8 mouse cellular contexts compared by ENCODE assay signal in genomic region chrX:10484872-10485569, GRCm38 (mm10). TPM values are rescaled to one million over a fixed set of nuclear protein-coding genes. Genes with fewer than 3 reads are reported as not detected.
DNase-seq lines count a peak whose midpoint lies in the region; ATAC-seq and TF ChIP-seq lines count a peak whose summit lies in the region.

TSS of gene Tspan7 (plus strand) at chrX:10485158.

- peak; percentile 24 to 35 for DNase-seq in urinary bladder, adult 18-20 months (ENCODE audit: low spot score in 2 of 2)
- no peak for DNase-seq in urinary bladder, postnatal 10 days (ENCODE audit: low spot score)
- DNase-seq in liver, embryonic 11.5 days (ENCODE audit: low spot score): peak; percentile 45

- H3K9ac ChIP-seq in forebrain, embryonic 12.5 days: peak within 1 kb of the TSS; percentile 49
- H3K9ac ChIP-seq in heart, embryonic 13.5 days: peak within 1 kb of the TSS; percentile 80
- peak within 1 kb of the TSS; percentile 67 for H3K9ac ChIP-seq in kidney, embryonic 16.5 days (replicated peaks; ENCODE audit: low read length)
- H3K9ac ChIP-seq in liver, embryonic 11.5 days (ENCODE audit: low read depth, low read length): 0 out of 2 replicates have a peak within 1 kb of the TSS, but pooled peaks have one; percentile 25

- no peaks in the 10 kb centered on the region for H3K9me3 ChIP-seq in forebrain, embryonic 12.5 days
- H3K9me3 ChIP-seq in heart, embryonic 13.5 days: no peaks in the 10 kb centered on the region
- no peaks in the 10 kb centered on the region; the same call in 1 of the 2 replicates for H3K9me3 ChIP-seq in kidney, embryonic 16.5 days (ENCODE audit: low read length)
- no peaks in the 10 kb centered on the region for H3K9me3 ChIP-seq in liver, embryonic 11.5 days (ENCODE audit: control insufficient read depth, low read length)

- peak within 1 kb of the TSS; percentile 66 for H3K27ac ChIP-seq in forebrain, embryonic 12.5 days
- H3K27ac ChIP-seq in heart, embryonic 13.5 days (replicated peaks): peak within 1 kb of the TSS; percentile 61
- H3K27ac ChIP-seq in kidney, embryonic 16.5 days (ENCODE audit: low read length): peak within 1 kb of the TSS; percentile 59; the same call in 1 of the 2 replicates
- no peak within 1 kb of the TSS for H3K27ac ChIP-seq in liver, embryonic 11.5 days (ENCODE audit: low read depth, low read length)
- no peak within 1 kb of the TSS for H3K27ac ChIP-seq in testis, adult 2 months (ENCODE audit: control insufficient read depth, insufficient read depth, low read depth, low read length)

- peak within 1 kb of the TSS; percentile 48 for H3K4me3 ChIP-seq in forebrain, embryonic 12.5 days (replicated peaks)
- peak within 1 kb of the TSS; percentile 60 for H3K4me3 ChIP-seq in heart, embryonic 13.5 days
- peak within 1 kb of the TSS; percentile 53 for H3K4me3 ChIP-seq in kidney, embryonic 16.5 days (ENCODE audit: low read length)
- peak within 1 kb of the TSS; percentile 47 for H3K4me3 ChIP-seq in liver, embryonic 11.5 days (ENCODE audit: low read depth, low read length)
- H3K4me3 ChIP-seq in myocyte: peak within 1 kb of the TSS; percentile 24
- peak within 1 kb of the TSS; percentile 74 for H3K4me3 ChIP-seq in testis, adult 2 months (ENCODE audit: control insufficient read depth, low read depth, low read length)

- 14% methylated on average over 25 of the region's 41 CpGs for WGBS in forebrain, embryonic 12.5 days
- 12% methylated on average over 33 of the region's 41 CpGs for WGBS in heart, embryonic 13.5 days
- 15% methylated on average over 31 of the region's 41 CpGs for WGBS in kidney, embryonic 16.5 days
- WGBS in liver, embryonic 11.5 days: 14% methylated on average over 33 of the region's 41 CpGs

- H3K79me2 ChIP-seq in myocyte (ENCODE audit: control insufficient read depth, insufficient read depth): no peaks in the 10 kb centered on the region

- peak; percentile 83 for ATAC-seq in forebrain, embryonic 12.5 days (ENCODE audit: low FRiP score)
- peak; percentile 51; the same call in 1 of the 2 replicates for ATAC-seq in heart, embryonic 13.5 days (ENCODE audit: extremely low read depth, insufficient number of reproducible peaks, low FRiP score, low TSS enrichment)
- peak; percentile 87 for ATAC-seq in kidney, embryonic 16.5 days (ENCODE audit: low FRiP score, low TSS enrichment)
- peak; percentile 54; the same call in 1 of the 2 replicates for ATAC-seq in liver, embryonic 11.5 days (replicated peaks; ENCODE audit: low FRiP score)

- H3K27me3 ChIP-seq in forebrain, embryonic 12.5 days: no peaks in the 10 kb centered on the region
- H3K27me3 ChIP-seq in heart, embryonic 13.5 days (replicated peaks): peaks cover 10% of the 10 kb centered on the region; the same call in 1 of the 2 replicates
- H3K27me3 ChIP-seq in kidney, embryonic 16.5 days (ENCODE audit: insufficient read depth, low read length): no peaks in the 10 kb centered on the region; the same call in 1 of the 2 replicates
- H3K27me3 ChIP-seq in liver, embryonic 11.5 days (replicated peaks; ENCODE audit: control insufficient read depth, insufficient read depth, low read length): peaks cover 11% of the 10 kb centered on the region
- no peaks in the 10 kb centered on the region for H3K27me3 ChIP-seq in myocyte (ENCODE audit: control insufficient read depth, insufficient read depth, insufficient read length)
- H3K27me3 ChIP-seq in testis, adult 2 months (ENCODE audit: control insufficient read depth, insufficient read depth, low read length): no peaks in the 10 kb centered on the region

- no peak for TF ChIP-seq POLR2A in myocyte (IDR thresholded peaks at IDR 0.05; ENCODE audit: insufficient read length, low read depth)
- no peak for TF ChIP-seq POLR2A in testis, adult 2 months (IDR thresholded peaks at IDR 0.05; ENCODE audit: control insufficient read depth, low read depth, low read length)

- peak within 1 kb of the TSS; percentile 57 for H3K4me2 ChIP-seq in forebrain, embryonic 12.5 days
- H3K4me2 ChIP-seq in heart, embryonic 13.5 days: peak within 1 kb of the TSS; percentile 72
- H3K4me2 ChIP-seq in kidney, embryonic 16.5 days (replicated peaks; ENCODE audit: low read depth, low read length): peak within 1 kb of the TSS; percentile 57
- peak within 1 kb of the TSS; percentile 54 for H3K4me2 ChIP-seq in liver, embryonic 11.5 days
- peak within 1 kb of the TSS; percentile 65 for H3K4me2 ChIP-seq in myocyte (ENCODE audit: low read depth)

- no peaks in the 10 kb centered on the region for H3K36me3 ChIP-seq in forebrain, embryonic 12.5 days (replicated peaks)
- H3K36me3 ChIP-seq in heart, embryonic 13.5 days: no peaks in the 10 kb centered on the region
- H3K36me3 ChIP-seq in kidney, embryonic 16.5 days (ENCODE audit: insufficient read depth, low read length): no peaks in the 10 kb centered on the region
- H3K36me3 ChIP-seq in liver, embryonic 11.5 days (ENCODE audit: control insufficient read depth, insufficient read depth, low read length): no peaks in the 10 kb centered on the region
- no peaks in the 10 kb centered on the region for H3K36me3 ChIP-seq in myocyte (ENCODE audit: control insufficient read depth, insufficient read depth)
- H3K36me3 ChIP-seq in testis, adult 2 months (ENCODE audit: control insufficient read depth, insufficient read depth, low read length): no peaks in the 10 kb centered on the region

- no peak within 1 kb of the TSS for H3ac ChIP-seq in myocyte (ENCODE audit: control insufficient read depth, insufficient read length)

- TF ChIP-seq CTCF in testis, adult 2 months (IDR thresholded peaks at IDR 0.05; ENCODE audit: control insufficient read depth, insufficient read depth, insufficient replicate concordance, low read depth, low read length): no peak

- H3K4me1 ChIP-seq in forebrain, embryonic 12.5 days: no peaks in the 10 kb centered on the region
- H3K4me1 ChIP-seq in heart, embryonic 13.5 days: 0 out of 2 replicates have a peak, but pooled peaks cover 3% of the 10 kb centered on the region
- no peaks in the 10 kb centered on the region for H3K4me1 ChIP-seq in kidney, embryonic 16.5 days (ENCODE audit: insufficient read depth, low read length)
- H3K4me1 ChIP-seq in liver, embryonic 11.5 days (replicated peaks; ENCODE audit: control insufficient read depth, insufficient read depth, low read length): no peaks in the 10 kb centered on the region
- peaks cover 4% of the 10 kb centered on the region; the same call in 1 of the 2 replicates for H3K4me1 ChIP-seq in testis, adult 2 months (ENCODE audit: control insufficient read depth, insufficient read depth, low read length)

TF ChIP-seq in myocyte, 11 proteins besides CTCF, POLR2A, EP300 and RAD21:
- TF ChIP-seq MYOD1 (IDR thresholded peaks at IDR 0.05; ENCODE audit: control insufficient read depth in 1 of 3, insufficient read length in 2 of 3, low read depth in 2 of 3): no peak
- no peak for TF ChIP-seq CEBPB (IDR thresholded peaks at IDR 0.05; ENCODE audit: insufficient read depth, poor library complexity, severe bottlenecking)
- no peak for TF ChIP-seq USF1 (IDR thresholded peaks at IDR 0.05; ENCODE audit: low read depth)
- no peak for TF ChIP-seq MAX (IDR thresholded peaks at IDR 0.05; ENCODE audit: low read depth)
- TF ChIP-seq TCF3 (IDR thresholded peaks at IDR 0.05; ENCODE audit: insufficient read length, low read depth): no peak
- TF ChIP-seq POLR2AphosphoS2 (IDR thresholded peaks at IDR 0.05; ENCODE audit: insufficient read length, low read depth): no peak
- no peak for TF ChIP-seq SRF (IDR thresholded peaks at IDR 0.05; ENCODE audit: control insufficient read depth, insufficient read length, low read depth)
- TF ChIP-seq TCF12 (IDR thresholded peaks at IDR 0.05; ENCODE audit: insufficient read depth, poor library complexity, severe bottlenecking): no peak
- TF ChIP-seq REST (IDR thresholded peaks at IDR 0.05; ENCODE audit: insufficient read depth, insufficient read length): no peak
- no peak for TF ChIP-seq MYOG (IDR thresholded peaks at IDR 0.05; ENCODE audit: control insufficient read depth in 1 of 3, insufficient read depth in 1 of 3, insufficient read length in 2 of 3, low read depth in 2 of 3)
- TF ChIP-seq E2F4 (IDR thresholded peaks at IDR 0.05; ENCODE audit: insufficient read depth): no peak

RNA-seq across cellular contexts. Expression of gene Tspan7, which starts in this region (rescaled TPM):
- 118 and 121 TPM in 2 replicates for polyA plus RNA-seq in forebrain, embryonic 12.5 days (2016; fragmentation: Nextera tagmentation; extraction: Ambion mirVana)
- 76.4 and 85.3 TPM in 2 replicates for polyA plus RNA-seq in heart, embryonic 13.5 days (2015; fragmentation: Nextera tagmentation; extraction: Ambion mirVana)
- 120 and 122 TPM in 2 replicates for polyA plus RNA-seq in kidney, embryonic 16.5 days (2015; fragmentation: Nextera tagmentation; extraction: Ambion mirVana)
- polyA plus RNA-seq in liver, embryonic 11.5 days (2014; fragmentation: Nextera tagmentation; extraction: Ambion mirVana): 56.0 and 57.1 TPM in 2 replicates
- polyA plus RNA-seq in myocyte (2012; fragmentation: generic; extraction: Trizol): 45.0 TPM
- 2.8 and 4.0 TPM in 2 replicates for polyA plus RNA-seq in testis, adult 2 months (2012; rRNA removed)

Comparison
In these comparisons a context has a peak if more than half of its experiments do, and no peak if none do; other contexts are left out.
1. H3K27ac ChIP-seq: peak in forebrain, embryonic 12.5 days (single experiment), heart, embryonic 13.5 days (single experiment) and kidney, embryonic 16.5 days (single experiment); none in liver, embryonic 11.5 days (single experiment) and testis, adult 2 months (single experiment).
2. H3K4me3 ChIP-seq: peak in every context shown above with its lines; median percentile 74 in testis, adult 2 months; 60 in heart, embryonic 13.5 days; 53 in kidney, embryonic 16.5 days; 48 in forebrain, embryonic 12.5 days; 47 in liver, embryonic 11.5 days; 24 in myocyte.
3. H3K9ac ChIP-seq: peak in every context shown above with its lines; median percentile 80 in heart, embryonic 13.5 days; 67 in kidney, embryonic 16.5 days; 49 in forebrain, embryonic 12.5 days; 25 in liver, embryonic 11.5 days.
4. Peak in every context shown above with its lines, with median percentiles within 50 percentile points of each other: ATAC-seq and H3K4me2 ChIP-seq.